Mouse (Mus musculus) left cerebral cortex, postnatal 10 days (tissue): ENCODE measurements around the gene Dlg4. TPM values are rescaled to one million over a fixed set of nuclear protein-coding genes. Genes with fewer than 3 reads are reported as not detected.
"Not testable (repeated sequence)": the region's sequence is repeated elsewhere in the genome, so short reads cannot be mapped to it uniquely, and the experiment has no call there.

Experiments used
- DNase-seq, 2 experiments: peaks; one replicate each; pipeline ENCODE4 v3.0.0; 2021 to 2022; ENCODE audit warnings: low spot score in 2 of 2, mixed read lengths in 1 of 2; ENCODE audit errors: extremely low spot score in 1 of 2
- intact Hi-C: fragments of 180-260 bp; cut with DNase I; formaldehyde crosslinking; loops from one replicate; pipeline ENCODE4 v1.15.1; 2025
- microRNA-seq: library from miRNA; unstranded; fragments of <30 nt; microRNA quantifications from one replicate; pipeline ENCODE4 v1.2.0, GENCODE M21; 2022
- total RNA-seq, 2 experiments: library from RNA; stranded (reverse); gene quantifications; 2 replicates each; pipeline ENCODE4 v1.2.3; 2021

Dlg4 gene
- total RNA-seq, 2 experiments from 2014 or later: 871 to 875 TPM

GRCm38 (mm10) chr11:70070603-70071002 lies 53.9 kb downstream of the Dlg4 start:
- DNase-seq, intact Hi-C loops: not testable (repeated sequence)

- intact Hi-C loops: loop anchor here (2.0 kb wide), 2 partner anchors 104 to 138 kb away; partner anchors contain the start of gene Slc16a11
- DNase-seq: peak; percentile 62 to 85
These were observed 57.8 kb downstream of the Dlg4 start for GRCm38 (mm10) chr11:70074379-70075071.

DNA sequence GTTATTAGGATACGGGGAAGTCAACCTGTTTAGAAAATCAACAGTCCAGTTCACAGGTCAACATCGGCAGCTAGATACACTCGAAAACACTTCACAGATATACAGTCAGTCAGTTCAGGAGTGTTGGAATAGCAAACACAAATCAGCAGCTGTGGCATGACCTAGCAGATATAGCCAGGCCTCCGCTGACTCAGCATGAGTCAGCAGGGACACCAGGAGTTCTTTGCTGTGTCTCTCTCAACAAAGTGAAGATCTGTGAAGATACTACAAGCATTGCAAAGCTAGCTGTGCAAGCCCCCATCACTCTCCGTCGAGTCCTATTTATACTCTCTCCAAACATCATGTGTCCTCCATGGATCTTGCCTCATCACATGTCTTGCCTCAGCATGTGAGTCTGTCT lies 58.8 kb downstream of the Dlg4 start:
- intact Hi-C loops: loop anchor here (2.0 kb wide), 2 partner anchors 103 to 137 kb away; partner anchors contain the start of gene Slc16a11
- DNase-seq: no peak

- intact Hi-C loops: no loop called here
- DNase-seq: no peak
These were observed 60.7 kb downstream of the Dlg4 start for GRCm38 (mm10) chr11:70077441-70077840.

DNA sequence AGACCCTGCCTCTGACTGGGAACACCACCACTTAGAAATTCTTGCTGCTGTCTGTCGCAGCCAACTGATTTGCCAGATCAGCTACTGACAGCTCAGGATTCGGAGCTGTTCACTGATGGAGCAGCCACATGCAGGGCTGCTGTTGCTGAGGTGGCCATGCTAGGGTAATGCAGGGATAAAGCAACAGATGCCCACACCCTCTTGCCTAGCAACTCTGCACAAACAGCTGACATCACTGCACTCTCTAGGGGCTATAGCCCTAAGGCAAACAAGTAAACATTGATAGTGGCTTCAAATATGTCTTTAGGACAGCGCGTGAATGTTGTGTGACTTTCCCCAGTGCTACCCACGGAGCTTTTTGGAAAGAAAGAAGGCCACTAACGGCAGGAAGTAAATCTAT lies 62.4 kb downstream of the Dlg4 start:
- no peak for DNase-seq
- intact Hi-C loops: no loop called here

DNA sequence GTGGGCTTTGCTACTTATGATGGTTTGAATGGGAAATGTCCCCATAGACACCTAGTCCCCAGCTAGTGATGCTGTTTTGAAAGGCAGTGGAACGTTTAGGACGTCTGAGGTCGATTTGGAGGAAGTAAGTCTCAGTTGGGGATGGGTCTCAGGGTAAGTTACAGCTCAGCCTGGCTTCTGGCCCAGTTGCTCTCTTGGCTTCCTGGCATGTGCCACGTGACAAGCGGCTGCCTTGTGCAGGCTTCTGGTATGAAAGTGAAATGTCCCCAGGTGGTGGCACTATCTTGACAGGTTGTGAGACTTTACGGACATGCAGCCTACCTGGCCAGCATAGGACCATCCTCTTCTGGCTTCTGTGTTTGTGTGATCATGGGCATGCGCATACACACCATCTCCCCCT lies 63.2 kb downstream of the Dlg4 start:
- intact Hi-C loops: no loop called here
- DNase-seq: no peak

GRCm38 (mm10) chr11:70080803-70081590 lies 64.3 kb downstream of the Dlg4 start:
- intact Hi-C loops: no loop called here
- no peak for DNase-seq

DNA sequence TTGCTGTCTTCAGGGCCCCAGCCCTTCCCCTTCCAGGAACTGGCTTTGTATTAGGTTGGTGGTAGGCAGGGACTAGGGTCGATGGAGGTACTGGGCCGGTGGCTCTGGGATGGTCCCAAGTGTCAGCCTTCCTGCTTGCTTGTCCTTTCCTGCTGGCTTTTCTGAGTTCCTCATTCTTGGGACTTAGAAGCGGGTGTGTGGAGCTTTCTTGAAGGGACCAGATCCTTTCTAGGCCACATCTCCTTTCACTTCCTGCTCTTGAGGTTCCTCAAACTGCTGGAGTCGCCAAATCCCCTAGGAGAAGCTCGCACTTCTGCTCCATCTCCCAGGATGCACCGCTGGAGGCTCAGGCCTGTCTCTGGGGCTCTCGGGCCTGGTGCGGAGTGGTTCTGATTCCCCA lies 67.8 kb downstream of the Dlg4 start:
- DNase-seq: no peak
- intact Hi-C loops: no loop called here

GRCm38 (mm10) chr11:70091986-70092783 lies 75.4 kb downstream of the Dlg4 start, which contains the start of gene Asgr2:
Asgr2 (plus strand) TSS chr11:70092644.
- intact Hi-C loops: no loop called here
- peak in 1 of 2 experiments; percentile 53 for DNase-seq

Small RNAs within 50 kb of the gene (microRNA-seq; reads per million reads assigned to microRNA genes)
- gene Gm44349 (not detected), gene Mir324 (11,152 reads per million, percentile 96 among the genes with 10 or more reads in this experiment)

Other genes with a start within 250 kb of the Dlg4 start
- 1 to 10 TPM in 1 of 2 experiments, under 1 TPM in 1; 0.95 to 1.2 TPM for gene Chrnb1, start 221.0 kb upstream of the Dlg4 start, total RNA-seq
- 10 to 100 TPM; 20.0 to 21.5 TPM for gene Fgf11, start 215.1 kb upstream of the Dlg4 start, total RNA-seq
- gene Tmem102, start 211.3 kb upstream of the Dlg4 start, total RNA-seq: not detected
- gene Gm39566, start 201.6 kb upstream of the Dlg4 start, total RNA-seq: not detected
- gene Spem2, start 198.5 kb upstream of the Dlg4 start, total RNA-seq: not detected
- gene Spem1, start 194.8 kb upstream of the Dlg4 start, total RNA-seq: under 1 TPM; 0.45 to 0.57 TPM
- 100 to 1,000 TPM; 268 to 274 TPM for gene Nlgn2, start 179.2 kb upstream of the Dlg4 start, total RNA-seq
- 100 to 1,000 TPM; 151 to 159 TPM for gene Tmem256, start 178.4 kb upstream of the Dlg4 start, total RNA-seq
- gene Plscr3, start 170.6 kb upstream of the Dlg4 start, total RNA-seq: 10 to 100 TPM; 28.4 to 32.2 TPM
- gene Tnk1, start 158.2 kb upstream of the Dlg4 start, total RNA-seq: under 1 TPM; 0.11 to 0.14 TPM
- not detected for gene Tmem95, start 138.9 kb upstream of the Dlg4 start, total RNA-seq
- gene Kctd11, start 135.5 kb upstream of the Dlg4 start, total RNA-seq: under 1 TPM; 0.57 to 0.62 TPM
- gene Acap1, start 121.4 kb upstream of the Dlg4 start, total RNA-seq: under 1 TPM; 0.15 to 0.26 TPM
- gene 2810408A11Rik, start 116.0 kb upstream of the Dlg4 start, total RNA-seq: 1 to 10 TPM; 1.8 TPM
- 100 to 1,000 TPM; 126 to 129 TPM for gene Neurl4, start 115.9 kb upstream of the Dlg4 start, total RNA-seq
- gene Gps2, start 103.1 kb upstream of the Dlg4 start, total RNA-seq: 10 to 100 TPM; 24.8 to 25.7 TPM
- gene Eif5a, start 95.0 kb upstream of the Dlg4 start, total RNA-seq: 100 to 1,000 TPM; 525 to 535 TPM
- gene Ybx2, start 81.1 kb upstream of the Dlg4 start, total RNA-seq: 1 to 10 TPM; 9.5 TPM
- 1 to 10 TPM; 1.3 to 1.4 TPM for gene Slc2a4, start 68.8 kb upstream of the Dlg4 start, total RNA-seq
- gene Cldn7, start 52.2 kb upstream of the Dlg4 start, total RNA-seq: not detected
- 100 to 1,000 TPM; 104 to 118 TPM for gene Ctdnep1, start 35.8 kb upstream of the Dlg4 start, total RNA-seq
- 100 to 1,000 TPM; 114 to 125 TPM for gene Elp5, start 34.4 kb upstream of the Dlg4 start, total RNA-seq
- 100 to 1,000 TPM; 252 to 266 TPM for gene Gabarap, start 25.8 kb upstream of the Dlg4 start, total RNA-seq
- 10 to 100 TPM; 35.2 to 38.6 TPM for gene Phf23, start 21.2 kb upstream of the Dlg4 start, total RNA-seq
- gene Dvl2, start 16.3 kb upstream of the Dlg4 start, total RNA-seq: 10 to 100 TPM; 27.5 to 30.3 TPM
- gene Acadvl, start 1.5 kb upstream of the Dlg4 start, total RNA-seq: 10 to 100 TPM; 44.8 to 48.0 TPM
- gene Asgr1, start 37.1 kb downstream of the Dlg4 start, total RNA-seq: 1 to 10 TPM; 1.4 to 1.5 TPM
- gene Asgr2, start 75.7 kb downstream of the Dlg4 start, total RNA-seq: not detected
- under 1 TPM; 0.30 to 0.36 TPM for gene Mgl2, start 113.4 kb downstream of the Dlg4 start, total RNA-seq
- 1 to 10 TPM; 1.2 to 3.4 TPM for gene Clec10a, start 139.3 kb downstream of the Dlg4 start, total RNA-seq
- 10 to 100 TPM; 33.9 to 37.1 TPM for gene Slc16a11, start 195.8 kb downstream of the Dlg4 start, total RNA-seq
- 10 to 100 TPM in 1 of 2 experiments, 1 to 10 TPM in 1; 8.9 to 10.6 TPM for gene Slc16a13, start 204.1 kb downstream of the Dlg4 start, total RNA-seq
- 1 to 10 TPM; 7.1 to 8.6 TPM for gene Bcl6b, start 212.9 kb downstream of the Dlg4 start, total RNA-seq
- gene 0610010K14Rik, start 221.0 kb downstream of the Dlg4 start, total RNA-seq: 10 to 100 TPM; 53.7 to 54.1 TPM
- gene Gm21988, start 222.9 kb downstream of the Dlg4 start, total RNA-seq: 1 to 10 TPM; 6.0 to 8.7 TPM
- gene Rnasek, start 222.9 kb downstream of the Dlg4 start, total RNA-seq: 100 to 1,000 TPM; 279 to 285 TPM
- gene Alox12, start 238.4 kb downstream of the Dlg4 start, total RNA-seq: under 1 TPM; 0.32 to 0.41 TPM